Mouse (Mus musculus) kidney, adult 18-20 months (tissue): ENCODE measurements at regions not wholly inside any gene's neighbourhood (a gene's known extent, or its start where the extent isn't known, plus 50 kb on each side); places are given as distances from the start of the nearest gene placed in this dataset.
"Not testable (repeated sequence)": the region's sequence is repeated elsewhere in the genome, so short reads cannot be mapped to it uniquely, and the experiment has no call there.

Source experiments
- DNase-seq: peaks from one replicate; pipeline ENCODE4 v3.0.0; 2021

GRCm38 (mm10) chr7:60733331-60733994 is 593.4 kb upstream of the Snrpn start:
- DNase-seq = not testable (repeated sequence)

GRCm38 (mm10) chr7:60728108-60728721 is 588.2 kb upstream of the Snrpn start:
- DNase-seq = peak; percentile 15
